ENCODE assay signal across 8 mouse cellular contexts in the genomic region with DNA sequence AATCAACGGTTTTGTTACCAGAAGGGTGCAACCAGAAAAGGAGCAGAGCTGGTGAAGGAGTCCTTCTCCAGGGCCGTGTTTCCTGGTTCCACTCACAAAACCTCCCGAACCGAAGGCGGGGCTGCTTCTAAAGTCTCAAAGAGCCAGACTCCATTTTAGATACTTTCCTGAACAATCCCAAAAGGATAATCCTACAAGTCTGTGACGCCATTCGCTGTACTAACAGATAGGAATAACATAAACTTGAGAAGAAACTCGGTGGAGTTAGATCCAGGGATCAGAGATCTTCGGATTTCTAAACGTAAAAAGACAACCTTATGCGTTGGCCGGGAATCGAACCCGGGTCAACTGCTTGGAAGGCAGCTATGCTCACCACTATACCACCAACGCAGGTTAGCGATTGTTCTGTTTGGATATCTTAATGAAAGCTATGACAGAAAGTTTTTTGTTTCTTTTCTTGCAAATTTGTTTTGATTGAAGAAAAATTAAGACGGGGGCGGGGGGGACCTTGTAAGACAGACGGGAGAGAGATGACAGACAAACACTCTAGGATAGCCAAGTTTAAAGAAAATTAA. TPM values are rescaled to one million over a fixed set of nuclear protein-coding genes. Genes with fewer than 3 reads are reported as not detected.
A peak's percentile ranks its signal among the peaks of the same experiment; 100 is the strongest.
DNase-seq lines count a peak whose midpoint lies in the region; ATAC-seq and TF ChIP-seq lines count a peak whose summit lies in the region.

No protein-coding gene starts in this region.

- peak overlapping the region; percentile 66 for H3K4me2 ChIP-seq in lung, embryonic 16.5 days (ENCODE audit: low read depth, low read length)

- ATAC-seq in lung, embryonic 16.5 days (ENCODE audit: low read depth) = peak; percentile 80

- peak overlapping the region; percentile 68 for H3K4me3 ChIP-seq in hindbrain, embryonic 10.5 days
- peak overlapping the region; percentile 57 for H3K4me3 ChIP-seq in lung, embryonic 16.5 days (ENCODE audit: low read length)
- peak overlapping the region; percentile 73 for H3K4me3 ChIP-seq in thymus, adult 2 months (ENCODE audit: control insufficient read depth, insufficient read depth, low read length)

- under 1% methylated on average over 19 of the region's 19 CpGs for WGBS in hindbrain, embryonic 10.5 days
- under 1% methylated on average over 19 of the region's 19 CpGs for WGBS in lung, embryonic 16.5 days
- WGBS in thymus, adult 2 months = under 1% methylated on average over 19 of the region's 19 CpGs

- H3K36me3 ChIP-seq in hindbrain, embryonic 10.5 days = no peaks in the 10 kb centered on the region
- no peaks in the 10 kb centered on the region for H3K36me3 ChIP-seq in lung, embryonic 16.5 days (ENCODE audit: control insufficient read depth, insufficient read depth, low read length)
- H3K36me3 ChIP-seq in thymus, adult 2 months (ENCODE audit: control insufficient read depth, insufficient read depth, low read length) = no peaks in the 10 kb centered on the region

- peaks cover 8% of the 10 kb centered on the region; the same call in 1 of the 2 replicates for H3K27me3 ChIP-seq in hindbrain, embryonic 10.5 days (ENCODE audit: insufficient read depth, poor library complexity, severe bottlenecking)
- H3K27me3 ChIP-seq in lung, embryonic 16.5 days (ENCODE audit: control insufficient read depth, insufficient read depth, low read depth, low read length) = no peaks in the 10 kb centered on the region
- no peaks in the 10 kb centered on the region for H3K27me3 ChIP-seq in thymus, adult 2 months (ENCODE audit: control insufficient read depth, insufficient read depth, low read length)

- no peak for TF ChIP-seq CTCF in thymus, adult 2 months (IDR thresholded peaks at IDR 0.05; ENCODE audit: borderline replicate concordance, control insufficient read depth, extremely low read depth, insufficient read depth, low read length, poor library complexity)

- H3K27ac ChIP-seq in hindbrain, embryonic 10.5 days = peak overlapping the region; percentile 82
- peak overlapping the region; percentile 78 for H3K27ac ChIP-seq in lung, embryonic 16.5 days (ENCODE audit: low read length)
- peak overlapping the region; percentile 96 for H3K27ac ChIP-seq in thymus, adult 2 months (ENCODE audit: control insufficient read depth, insufficient read depth, low read length)

- H3K9ac ChIP-seq in lung, embryonic 16.5 days (ENCODE audit: low read length) = peak overlapping the region; percentile 65

- TF ChIP-seq POLR2A in thymus, adult 2 months (IDR thresholded peaks at IDR 0.05; ENCODE audit: control insufficient read depth, extremely low read depth, insufficient read depth, low read length, poor library complexity) = no peak

- no peaks in the 10 kb centered on the region for H3K9me3 ChIP-seq in hindbrain, embryonic 10.5 days
- no peaks in the 10 kb centered on the region for H3K9me3 ChIP-seq in lung, embryonic 16.5 days (ENCODE audit: control insufficient read depth, low read length)

- peak; percentile 93 for DNase-seq in MEL-GATA-1-ER (ENCODE audit: extremely low read depth, low read depth)
- DNase-seq in cerebellum, adult 8-10 months = peak; percentile 93
- DNase-seq in forelimb bud, embryonic 11.5 days (ENCODE audit: low read depth, low spot score) = peak; percentile 88
- peak; percentile 81 for DNase-seq in hindbrain, embryonic 10.5 days (ENCODE audit: low spot score)
- DNase-seq in layer of hippocampus, adult 9-11 months = peak; percentile 88
- DNase-seq in ovary, adult 18-20 months (ENCODE audit: low spot score) = peak; percentile 73
- DNase-seq in thymus, adult 2 months = peak; percentile 85

- H3K4me1 ChIP-seq in hindbrain, embryonic 10.5 days (replicated peaks) = peaks cover 20% of the 10 kb centered on the region
- peaks cover 5% of the 10 kb centered on the region; the same call in 1 of the 2 replicates for H3K4me1 ChIP-seq in lung, embryonic 16.5 days (replicated peaks; ENCODE audit: control insufficient read depth, insufficient read depth, low read length)
- H3K4me1 ChIP-seq in thymus, adult 2 months (replicated peaks; ENCODE audit: control insufficient read depth, insufficient read depth, low read length) = peaks cover 4% of the 10 kb centered on the region

RNA-seq across cellular contexts. Expression of a gene that starts 24.2 kb away (rescaled TPM):
- polyA plus RNA-seq in hindbrain, embryonic 10.5 days (2016; fragmentation: Nextera tagmentation; extraction: Ambion mirVana) = 0.89 and 2.2 TPM in 2 replicates
- polyA plus RNA-seq in lung, embryonic 16.5 days (2015; fragmentation: Nextera tagmentation; extraction: Ambion mirVana) = 0.57 and 1.1 TPM in 2 replicates
- 1.3 and 10.4 TPM in 2 replicates for polyA plus RNA-seq in thymus, adult 2 months (2012; rRNA removed)

RNA-seq across cellular contexts. Expression of a gene that starts 48.7 kb away (rescaled TPM):
- 0.25 TPM in 1 of 2 replicates, not detected in the other for polyA plus RNA-seq in hindbrain, embryonic 10.5 days (2016; fragmentation: Nextera tagmentation; extraction: Ambion mirVana)
- 0.30 and 0.34 TPM in 2 replicates for polyA plus RNA-seq in lung, embryonic 16.5 days (2015; fragmentation: Nextera tagmentation; extraction: Ambion mirVana)
- polyA plus RNA-seq in thymus, adult 2 months (2012; rRNA removed) = 0.09 and 0.32 TPM in 2 replicates

RNA-seq across cellular contexts. Expression of a gene that starts 57.0 kb away (rescaled TPM):
- 36.3 and 38.1 TPM in 2 replicates for polyA plus RNA-seq in hindbrain, embryonic 10.5 days (2016; fragmentation: Nextera tagmentation; extraction: Ambion mirVana)
- 184 and 197 TPM in 2 replicates for polyA plus RNA-seq in lung, embryonic 16.5 days (2015; fragmentation: Nextera tagmentation; extraction: Ambion mirVana)
- 587 and 719 TPM in 2 replicates for polyA plus RNA-seq in thymus, adult 2 months (2012; rRNA removed)

Comparison
In these comparisons a context has a peak if more than half of its experiments do, and no peak if none do; other contexts are left out.
1. Peak in every context shown above with its lines: DNase-seq, ATAC-seq, H3K4me3 ChIP-seq and H3K27ac ChIP-seq.